Mouse (Mus musculus) MEL (cell line): Measurements from ENCODE around the gene Prpf18. TPM values are rescaled to one million over a fixed set of nuclear protein-coding genes. Genes with fewer than 3 reads are reported as not detected.
A peak's percentile ranks its signal among the peaks of the same experiment; 100 is the strongest.

Source experiments
- DNase-seq: peaks from one replicate; pipeline ENCODE4 v3.0.0; 2011; ENCODE audit warnings: low read depth, low spot score
- H3K27ac ChIP-seq: 2 replicates; pipeline ENCODE4 v1.5.1; 2012; ENCODE audit warnings: low read depth, mild to moderate bottlenecking, control low read depth, low read length, moderate library complexity; ENCODE audit not compliant: control insufficient read depth
- H3K27me3 ChIP-seq, 2 experiments: fragments of 150-350 bp in 1 of 2; sonication (generic) in 1 of 2; 2 replicates each; pipeline ENCODE4 v1.6.1; 2012; ENCODE audit warnings: low read length in 2 of 2, mild to moderate bottlenecking in 2 of 2, improper control_type of control experiment in 1 of 2, moderate library complexity in 1 of 2; ENCODE audit not compliant: insufficient read depth in 2 of 2, control insufficient read depth in 1 of 2
- H3K36me3 ChIP-seq, 2 experiments: 2 replicates each; pipeline ENCODE4 v1.6.1; 2012 to 2014; ENCODE audit warnings: low read length in 2 of 2, improper control_type of control experiment in 1 of 2, inconsistent platforms in 1 of 2, mild to moderate bottlenecking in 1 of 2; ENCODE audit not compliant: insufficient read depth in 2 of 2, control insufficient read depth in 1 of 2
- H3K4me1 ChIP-seq, 2 experiments: fragments of 150-350 bp in 1 of 2; sonication (generic) in 1 of 2; 2 replicates each; pipeline ENCODE4 v1.6.1; 2012; ENCODE audit warnings: low read length in 2 of 2, improper control_type of control experiment in 1 of 2, mild to moderate bottlenecking in 1 of 2; ENCODE audit not compliant: insufficient read depth in 2 of 2, control insufficient read depth in 1 of 2
- H3K4me3 ChIP-seq, 2 experiments: fragments of 150-350 bp in 1 of 2; sonication (generic) in 1 of 2; 2 replicates each; pipeline ENCODE4 v1.5.1; 2012; ENCODE audit warnings: low read depth in 2 of 2, low read length in 2 of 2, mild to moderate bottlenecking in 2 of 2, moderate library complexity in 2 of 2, control low read depth in 1 of 2, improper control_type of control experiment in 1 of 2; ENCODE audit not compliant: control insufficient read depth in 1 of 2, insufficient read depth in 1 of 2
- H3K79me2 ChIP-seq: 2 replicates; pipeline ENCODE4 v1.6.1; 2012; ENCODE audit warnings: mild to moderate bottlenecking, low read length, moderate library complexity; ENCODE audit not compliant: control insufficient read depth, poor library complexity, insufficient read depth
- H3K9ac ChIP-seq: 2 replicates; pipeline ENCODE4 v1.6.1; 2012; ENCODE audit warnings: low read depth, mild to moderate bottlenecking, control low read depth, low read length, moderate library complexity; ENCODE audit not compliant: control insufficient read depth, poor library complexity, severe bottlenecking
- H3K9me3 ChIP-seq: fragments of 150-350 bp; sonication (generic); replicated peaks from 2 replicates; pipeline ENCODE4 v1.6.1; 2012; ENCODE audit warnings: mild to moderate bottlenecking, low read length, improper control_type of control experiment, moderate library complexity; ENCODE audit not compliant: insufficient read depth
- CTCF ChIP-seq, 3 experiments: IDR thresholded peaks in 2 of 3; conservative IDR thresholded peaks in 1 of 3; 2 replicates each; pipeline ENCODE4 v1.5.1; 2011 to 2012; ENCODE audit warnings: low read length in 3 of 3, low read depth in 2 of 3, mild to moderate bottlenecking in 2 of 3, improper control_type of control experiment in 1 of 3, inconsistent platforms in 1 of 3, mixed read lengths in 1 of 3, moderate library complexity in 1 of 3; ENCODE audit not compliant: control insufficient read depth in 1 of 3, insufficient read depth in 1 of 3, poor library complexity in 1 of 3, severe bottlenecking in 1 of 3
- EP300 ChIP-seq, 2 experiments: IDR thresholded peaks; 2 replicates each; pipeline ENCODE4 v1.6.1; 2011; ENCODE audit warnings: improper control_type of control experiment in 2 of 2, low read length in 2 of 2, low read depth in 1 of 2, mild to moderate bottlenecking in 1 of 2
- ETS1 ChIP-seq: IDR thresholded peaks from 2 replicates; pipeline ENCODE4 v1.6.1; 2012; ENCODE audit warnings: low read depth, mild to moderate bottlenecking, inconsistent platforms, low read length, improper control_type of control experiment, moderate library complexity
- GATA1 ChIP-seq: IDR thresholded peaks from 2 replicates; pipeline ENCODE4 v1.6.1; 2011; ENCODE audit warnings: low read depth, low read length, improper control_type of control experiment
- MAX ChIP-seq: IDR thresholded peaks from 2 replicates; pipeline ENCODE4 v1.6.1; 2011; ENCODE audit warnings: low read length, improper control_type of control experiment
- SIN3A ChIP-seq: IDR thresholded peaks from 2 replicates; pipeline ENCODE4 v1.6.1; 2012; ENCODE audit warnings: low read length, improper control_type of control experiment, inconsistent platforms
- TCF12 ChIP-seq: IDR thresholded peaks from 2 replicates; pipeline ENCODE4 v1.6.1; 2014; ENCODE audit warnings: low read depth, mild to moderate bottlenecking, inconsistent platforms, low read length, improper control_type of control experiment, moderate library complexity
- USF1 ChIP-seq: IDR thresholded peaks from 2 replicates; pipeline ENCODE4 v1.6.1; 2014; ENCODE audit warnings: low read depth, mild to moderate bottlenecking, inconsistent platforms, low read length, improper control_type of control experiment, moderate library complexity
- polyA plus RNA-seq, 2 experiments: library from polyadenylated mRNA; stranded (reverse) in 1 of 2; unstranded in 1 of 2; fragments of >175 nt in 1 of 2; fragments of >200 nt in 1 of 2; gene quantifications; 2 replicates each; pipeline versions ENCODE4 v1.2.1 to v1.2.4; 2012; ENCODE audit warnings: low replicate concordance in 2 of 2, low read depth in 1 of 2; ENCODE audit not compliant: insufficient read length in 2 of 2, insufficient read depth in 1 of 2, missing spikeins in 1 of 2
- total RNA-seq: library from RNA; depleted of rRNA; stranded (reverse); fragments of 300-350 nt; gene quantifications from 2 replicates; pipeline ENCODE4 v1.2.3, GENCODE M21; 2012; rRNA removed

Gene Prpf18
- total and polyA plus RNA-seq, 3 experiments: 26.3 to 31.2 TPM; not detected in 1

GRCm38 (mm10) chr2:4572498-4573263 is 79.2 kb downstream of the Prpf18 start:
- Histone ChIP-seq H3K4me1 (peaks cover 20% of the 10 kb centered on the region in 2 experiments), H3K36me3 (peaks cover 27 to 33% of the 10 kb centered on the region in 2 experiments), H3K27me3 (no peaks in the 10 kb centered on the region), H3K4me3 (no peak overlapping the region), H3K27ac (no peak overlapping the region), H3K9me3 (no peaks in the 10 kb centered on the region), H3K79me2 (no peaks in the 10 kb centered on the region), H3K9ac (no peak overlapping the region)
- peak in 1 of 2 experiments; percentile 34; a peak in 1 of 4 replicates for TF ChIP-seq EP300 (IDR thresholded peaks at IDR 0.05; ENCODE audit: low read depth in 1 of 2, low read length in 2 of 2)
- no peak for TF ChIP-seq USF1
- no peak for TF ChIP-seq MAX
- 0 out of 2 replicates have a peak, but pooled peaks have one; percentile 16 for TF ChIP-seq ETS1
- TF ChIP-seq SIN3A: no peak
- peak; percentile 33; the same call in 1 of the 2 replicates for TF ChIP-seq TCF12
- TF ChIP-seq GATA1: 0 out of 2 replicates have a peak, but pooled peaks have one; percentile 8
- TF ChIP-seq CTCF (IDR thresholded peaks at IDR 0.05 in 2 of 3, conservative IDR thresholded peaks at IDR 0.05 in 1 of 3; ENCODE audit: control insufficient read depth in 1 of 3, insufficient read depth in 1 of 3, low read depth in 2 of 3, low read length in 3 of 3, poor library complexity in 1 of 3, severe bottlenecking in 1 of 3): no peak
- DNase-seq: no peak

Other genes with a start within 250 kb of the Prpf18 start
- gene Bend7, start 65.7 kb upstream of the Prpf18 start, total RNA-seq: not detected in 2 replicates
- not detected for gene Bend7, start 65.7 kb upstream of the Prpf18 start, polyA plus RNA-seq
- gene Sephs1, start 229.5 kb upstream of the Prpf18 start, total RNA-seq: 36.9 and 37.1 TPM in 2 replicates
- gene Sephs1, start 229.5 kb upstream of the Prpf18 start, polyA plus RNA-seq: 10 to 100 TPM in 1 of 2 experiments, not detected in 1; 40.4 TPM